Mouse (Mus musculus): ENCODE results near the gene Pawr. TPM values are rescaled to one million over a fixed set of nuclear protein-coding genes. Genes with fewer than 3 reads are reported as not detected.
A peak's percentile ranks its signal among the peaks of the same experiment; 100 is the strongest.

Pawr gene
- polyA plus RNA-seq, 1 experiment from 2014 or later, result 21.0 TPM

GRCm38 (mm10) chr10:108443931-108444876 lies 112.3 kb downstream of the Pawr start:
- H3K36me3 ChIP-seq, result no peaks in the 10 kb centered on the region
- H3K4me2 ChIP-seq, result peak overlapping the region; percentile 27
- ATAC-seq (ENCODE audit: insufficient number of reproducible peaks, low FRiP score), result no peak
- H3K27ac ChIP-seq (ENCODE audit: poor library complexity, severe bottlenecking), result peak overlapping the region; percentile 73
- H3K9ac ChIP-seq, result no peak overlapping the region
- 49% methylated on average over 19 of the region's 19 CpGs for WGBS
- H3K4me3 ChIP-seq, result no peak overlapping the region
- H3K4me1 ChIP-seq (replicated peaks), result peaks cover 43% of the 10 kb centered on the region
- H3K27me3 ChIP-seq (replicated peaks), result no peaks in the 10 kb centered on the region
- H3K9me3 ChIP-seq (replicated peaks), result no peaks in the 10 kb centered on the region

DNA sequence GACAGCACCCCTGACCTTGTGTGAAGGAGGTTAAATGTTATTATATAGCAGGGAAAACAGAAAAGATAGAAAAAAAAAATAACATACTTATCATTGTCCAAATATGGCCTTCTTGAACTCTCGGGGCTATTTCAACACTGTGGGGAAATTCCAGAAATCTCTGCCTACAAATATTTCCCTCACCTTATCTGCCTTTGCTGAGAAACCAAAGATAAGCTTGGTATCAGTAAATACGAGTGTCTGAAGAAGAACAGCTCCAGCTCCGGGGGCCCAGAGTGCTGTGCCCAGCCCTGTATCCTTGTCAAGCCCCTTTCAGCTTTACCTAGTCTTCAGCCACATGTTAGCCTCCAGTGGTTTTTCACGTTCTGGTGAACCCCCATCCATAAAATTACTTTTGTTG lies 113.2 kb downstream of the Pawr start:
- 7% methylated on average over 4 of the region's 4 CpGs for WGBS
- Histone ChIP-seq H3K27ac (ENCODE audit: poor library complexity, severe bottlenecking) (peak overlapping the region; percentile 81), H3K9ac (no peak overlapping the region), H3K9me3 (replicated peaks) (no peaks in the 10 kb centered on the region), H3K4me1 (replicated peaks) (peaks cover 43% of the 10 kb centered on the region), H3K4me3 (no peak overlapping the region), H3K36me3 (no peaks in the 10 kb centered on the region), H3K27me3 (replicated peaks) (no peaks in the 10 kb centered on the region), H3K4me2 (peak overlapping the region; percentile 77)
- ATAC-seq (ENCODE audit: insufficient number of reproducible peaks, low FRiP score), result peak; percentile 73

GRCm38 (mm10) chr10:108445606-108446005 lies 113.7 kb downstream of the Pawr start:
- no peaks in the 10 kb centered on the region for H3K36me3 ChIP-seq
- H3K27me3 ChIP-seq (replicated peaks), result no peaks in the 10 kb centered on the region
- H3K27ac ChIP-seq (ENCODE audit: poor library complexity, severe bottlenecking), result peak overlapping the region; percentile 81
- H3K4me3 ChIP-seq, result peak overlapping the region; percentile 48
- no peak overlapping the region for H3K9ac ChIP-seq
- peaks cover 43% of the 10 kb centered on the region for H3K4me1 ChIP-seq (replicated peaks)
- ATAC-seq (ENCODE audit: insufficient number of reproducible peaks, low FRiP score), result peak; percentile 68
- 17% methylated on average over 10 of the region's 10 CpGs for WGBS
- H3K4me2 ChIP-seq, result peak overlapping the region; percentile 77
- no peaks in the 10 kb centered on the region for H3K9me3 ChIP-seq (replicated peaks)

- Histone ChIP-seq H3K36me3 (no peaks in the 10 kb centered on the region), H3K4me1 (replicated peaks) (peaks cover 43% of the 10 kb centered on the region), H3K9me3 (replicated peaks) (no peaks in the 10 kb centered on the region), H3K4me3 (peak overlapping the region; percentile 48), H3K4me2 (peak overlapping the region; percentile 77), H3K27me3 (replicated peaks) (no peaks in the 10 kb centered on the region), H3K27ac (ENCODE audit: poor library complexity, severe bottlenecking) (peak overlapping the region; percentile 81), H3K9ac (peak overlapping the region; percentile 75)
- WGBS, result 5% methylated on average over 24 of the region's 24 CpGs
- peak; percentile 47 for ATAC-seq (ENCODE audit: insufficient number of reproducible peaks, low FRiP score)
Measured at GRCm38 (mm10) chr10:108446041-108446931, 114.4 kb downstream of the Pawr start.

DNA sequence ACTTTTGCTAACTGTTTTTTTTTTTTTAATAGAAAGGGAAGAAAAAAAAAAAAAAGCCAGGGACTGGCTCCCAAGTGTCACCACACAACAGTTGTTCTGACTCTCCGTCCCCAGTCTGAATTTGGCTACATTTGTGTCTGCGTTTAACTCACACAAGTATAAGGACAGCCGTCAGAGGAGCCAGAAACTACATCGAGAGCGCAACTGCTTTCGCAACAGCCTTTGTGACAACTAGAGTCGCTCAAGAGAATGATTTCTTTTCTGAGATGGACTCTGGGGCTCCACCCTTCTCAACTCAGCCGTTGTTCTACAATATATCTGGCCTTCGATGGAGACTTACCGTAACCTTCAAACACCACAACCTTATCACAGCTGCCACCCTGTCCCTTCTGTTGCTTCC lies 115.3 kb downstream of the Pawr start:
- 45% methylated on average over 10 of the region's 10 CpGs for WGBS
- Histone ChIP-seq H3K4me3 (no peak overlapping the region), H3K27me3 (replicated peaks) (no peaks in the 10 kb centered on the region), H3K9me3 (replicated peaks) (no peaks in the 10 kb centered on the region), H3K4me1 (replicated peaks) (peaks cover 43% of the 10 kb centered on the region), H3K4me2 (no peak overlapping the region), H3K36me3 (no peaks in the 10 kb centered on the region), H3K9ac (no peak overlapping the region; the same call in 1 of the 2 replicates), H3K27ac (ENCODE audit: poor library complexity, severe bottlenecking) (0 out of 2 replicates have a peak overlapping the region, but pooled peaks have one; percentile 17)
- ATAC-seq (ENCODE audit: insufficient number of reproducible peaks, low FRiP score), result no peak

DNA sequence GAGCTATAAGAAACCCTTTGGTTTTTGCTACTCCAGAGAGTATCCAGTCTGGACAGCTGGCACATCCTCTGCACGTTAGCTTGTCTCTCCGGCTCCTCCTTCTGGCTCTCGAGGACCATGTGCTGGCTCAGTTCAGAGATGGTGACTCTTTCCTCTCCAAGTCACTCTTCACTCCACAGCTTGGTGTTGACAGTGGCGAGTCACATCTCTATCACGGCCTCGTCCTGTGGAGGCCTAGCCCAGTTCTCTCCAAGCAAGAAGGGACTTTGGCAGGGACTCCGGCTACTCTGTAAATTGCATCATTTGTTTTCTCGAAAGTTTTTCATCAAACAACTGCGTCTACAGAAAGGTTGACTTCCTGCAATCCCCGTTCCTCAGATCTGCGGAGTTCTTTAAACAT lies 116.5 kb downstream of the Pawr start:
- Histone ChIP-seq H3K4me1 (replicated peaks) (peaks cover 43% of the 10 kb centered on the region), H3K4me2 (no peak overlapping the region), H3K4me3 (no peak overlapping the region), H3K27me3 (replicated peaks) (no peaks in the 10 kb centered on the region), H3K9ac (no peak overlapping the region), H3K9me3 (replicated peaks) (no peaks in the 10 kb centered on the region), H3K27ac (ENCODE audit: poor library complexity, severe bottlenecking) (no peak overlapping the region), H3K36me3 (no peaks in the 10 kb centered on the region)
- 57% methylated on average over 11 of the region's 11 CpGs for WGBS
- ATAC-seq (ENCODE audit: insufficient number of reproducible peaks, low FRiP score), result no peak

DNA sequence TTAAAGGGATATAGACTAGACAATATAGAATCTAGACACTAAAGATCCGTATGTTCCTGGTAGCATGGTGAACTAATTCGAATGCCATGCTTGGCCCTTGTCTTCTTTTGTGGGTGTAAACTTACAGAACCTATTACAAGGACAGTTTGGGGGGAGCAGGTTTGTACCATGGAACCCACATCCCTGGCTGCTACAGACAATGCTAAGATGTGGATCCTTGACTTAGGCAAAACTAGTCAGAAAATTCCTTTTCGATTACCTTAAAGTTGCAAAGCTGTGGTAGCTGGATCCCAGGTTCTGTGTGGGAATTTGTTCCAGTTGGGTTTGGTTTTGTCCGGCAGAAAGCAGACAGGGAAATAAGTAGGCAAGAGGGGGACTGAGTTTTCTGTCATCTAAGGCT lies 118.5 kb downstream of the Pawr start:
- no peaks in the 10 kb centered on the region for H3K9me3 ChIP-seq (replicated peaks)
- no peak overlapping the region for H3K27ac ChIP-seq (ENCODE audit: poor library complexity, severe bottlenecking)
- H3K9ac ChIP-seq, result no peak overlapping the region
- ATAC-seq (ENCODE audit: insufficient number of reproducible peaks, low FRiP score), result no peak
- H3K27me3 ChIP-seq (replicated peaks), result no peaks in the 10 kb centered on the region
- no peaks in the 10 kb centered on the region for H3K36me3 ChIP-seq
- 83% methylated on average over 4 of the region's 4 CpGs for WGBS
- peaks cover 34% of the 10 kb centered on the region for H3K4me1 ChIP-seq (replicated peaks)
- no peak overlapping the region for H3K4me3 ChIP-seq
- H3K4me2 ChIP-seq, result no peak overlapping the region

- no peaks in the 10 kb centered on the region for H3K36me3 ChIP-seq
- H3K9me3 ChIP-seq (replicated peaks), result no peaks in the 10 kb centered on the region
- H3K4me1 ChIP-seq (replicated peaks), result peaks cover 28% of the 10 kb centered on the region
- no peaks in the 10 kb centered on the region for H3K27me3 ChIP-seq (replicated peaks)
- no peak overlapping the region for H3K4me2 ChIP-seq
- H3K4me3 ChIP-seq, result no peak overlapping the region
- WGBS, result 79% methylated on average over 8 of the region's 8 CpGs
- ATAC-seq (ENCODE audit: insufficient number of reproducible peaks, low FRiP score), result no peak
- no peak overlapping the region for H3K9ac ChIP-seq
- H3K27ac ChIP-seq (ENCODE audit: poor library complexity, severe bottlenecking), result no peak overlapping the region
Measured at GRCm38 (mm10) chr10:108451516-108451915, 119.6 kb downstream of the Pawr start.

DNA sequence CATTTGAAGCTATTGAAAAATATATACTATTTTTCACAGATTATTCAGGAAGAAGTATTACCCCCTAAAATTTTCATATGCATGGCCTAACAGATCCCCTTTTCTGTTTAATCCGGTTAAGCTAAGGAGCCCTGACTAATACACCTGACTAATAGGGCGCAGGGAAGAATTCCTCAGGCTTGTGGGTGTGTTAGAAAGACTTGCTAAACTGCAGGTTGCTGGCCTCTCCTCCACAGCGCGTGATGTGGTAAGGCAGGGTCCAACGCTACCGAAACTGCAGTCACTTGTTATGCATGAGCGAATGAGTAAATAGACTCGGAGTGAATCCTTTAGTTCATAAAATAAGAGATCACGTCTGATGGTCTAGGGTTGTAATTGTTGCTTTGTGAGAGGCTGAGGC lies 120.5 kb downstream of the Pawr start:
- Histone ChIP-seq H3K36me3 (no peaks in the 10 kb centered on the region), H3K9me3 (replicated peaks) (no peaks in the 10 kb centered on the region), H3K9ac (no peak overlapping the region), H3K4me1 (replicated peaks) (peaks cover 20% of the 10 kb centered on the region), H3K27ac (ENCODE audit: poor library complexity, severe bottlenecking) (no peak overlapping the region), H3K4me3 (no peak overlapping the region), H3K4me2 (no peak overlapping the region), H3K27me3 (replicated peaks) (no peaks in the 10 kb centered on the region)
- WGBS, result 90% methylated on average over 9 of the region's 9 CpGs
- ATAC-seq (ENCODE audit: insufficient number of reproducible peaks, low FRiP score), result no peak

DNA sequence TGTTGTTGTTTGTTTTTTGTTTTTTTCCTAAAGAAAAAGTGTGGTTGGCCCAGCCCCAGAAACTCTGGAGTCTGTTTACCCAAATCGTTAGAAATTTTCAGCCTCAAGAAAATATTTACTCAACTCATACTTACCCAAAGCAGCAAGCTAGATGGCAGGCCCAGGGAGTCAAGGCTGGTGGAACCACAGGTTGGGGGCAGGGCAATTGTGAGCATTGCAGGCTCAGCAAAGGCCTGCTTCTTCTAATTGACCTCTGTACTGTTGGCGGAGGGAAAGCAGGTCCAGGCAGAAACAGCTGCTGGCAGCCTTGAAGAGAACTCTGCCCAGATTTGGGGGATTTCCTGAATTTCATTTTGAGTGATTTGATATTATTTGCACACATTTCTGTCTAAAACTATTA lies 121.6 kb downstream of the Pawr start:
- Histone ChIP-seq H3K36me3 (no peaks in the 10 kb centered on the region), H3K9ac (no peak overlapping the region), H3K4me2 (no peak overlapping the region), H3K4me1 (replicated peaks) (peaks cover 9% of the 10 kb centered on the region; the same call in 1 of the 2 replicates), H3K27ac (ENCODE audit: poor library complexity, severe bottlenecking) (no peak overlapping the region), H3K27me3 (replicated peaks) (no peaks in the 10 kb centered on the region), H3K4me3 (no peak overlapping the region), H3K9me3 (replicated peaks) (no peaks in the 10 kb centered on the region)
- 60% methylated on average over 2 of the region's 2 CpGs for WGBS
- no peak for ATAC-seq (ENCODE audit: insufficient number of reproducible peaks, low FRiP score)

GRCm38 (mm10) chr10:108454691-108455117 lies 122.8 kb downstream of the Pawr start:
- no peak overlapping the region for H3K9ac ChIP-seq
- H3K9me3 ChIP-seq (replicated peaks), result no peaks in the 10 kb centered on the region
- peaks cover 9% of the 10 kb centered on the region; the same call in 1 of the 2 replicates for H3K4me1 ChIP-seq (replicated peaks)
- no peak overlapping the region for H3K4me3 ChIP-seq
- ATAC-seq (ENCODE audit: insufficient number of reproducible peaks, low FRiP score), result 0 out of 2 replicates have a peak, but pooled peaks have one; percentile 18
- H3K4me2 ChIP-seq, result no peak overlapping the region
- no peak overlapping the region for H3K27ac ChIP-seq (ENCODE audit: poor library complexity, severe bottlenecking)
- 41% methylated on average over 11 of the region's 11 CpGs for WGBS
- no peaks in the 10 kb centered on the region for H3K27me3 ChIP-seq (replicated peaks)
- no peaks in the 10 kb centered on the region for H3K36me3 ChIP-seq

Data from heart, embryonic 12.5 days (tissue).